Mouse (Mus musculus): ENCODE results near the gene Shank1.
A peak's percentile ranks its signal among the peaks of the same experiment; 100 is the strongest.

DNA sequence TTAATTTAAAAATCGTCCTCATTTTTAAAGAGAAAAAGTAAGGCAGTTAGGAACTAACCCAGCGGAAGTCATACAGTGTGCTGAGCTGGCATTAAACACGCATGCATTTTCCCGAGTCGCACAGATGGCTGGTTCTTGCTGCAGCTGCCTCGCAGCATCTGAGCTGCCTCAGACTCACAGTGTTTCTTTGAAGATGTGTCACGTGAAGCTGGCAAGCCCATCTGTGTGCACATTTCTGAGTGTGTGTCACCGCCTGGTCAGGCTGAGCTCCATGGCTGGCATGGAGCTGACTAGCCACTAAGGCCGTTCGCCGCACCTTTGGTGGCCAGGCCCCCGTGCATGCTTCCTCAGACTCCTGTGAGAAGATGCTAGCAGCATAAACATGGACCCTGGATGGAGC is 72.5 kb downstream of the Shank1 start:
- TF ChIP-seq MAX (IDR thresholded peaks at IDR 0.05; ENCODE audit: low read depth) = no peak
- peak; percentile 64 for TF ChIP-seq USF1 (IDR thresholded peaks at IDR 0.05; ENCODE audit: low read depth)
- TF ChIP-seq TCF12 (IDR thresholded peaks at IDR 0.05; ENCODE audit: insufficient read depth, poor library complexity, severe bottlenecking) = no peak
- no peak for TF ChIP-seq CEBPB (IDR thresholded peaks at IDR 0.05; ENCODE audit: insufficient read depth, poor library complexity, severe bottlenecking)
- no peak for TF ChIP-seq POLR2A (IDR thresholded peaks at IDR 0.05; ENCODE audit: insufficient read length, low read depth)
- no peak for TF ChIP-seq E2F4 (IDR thresholded peaks at IDR 0.05; ENCODE audit: insufficient read depth)
- TF ChIP-seq TCF3 (IDR thresholded peaks at IDR 0.05; ENCODE audit: insufficient read length, low read depth) = peak; percentile 14
- TF ChIP-seq POLR2AphosphoS2 (IDR thresholded peaks at IDR 0.05; ENCODE audit: insufficient read length, low read depth) = no peak
- TF ChIP-seq MYOG (IDR thresholded peaks at IDR 0.05; ENCODE audit: control insufficient read depth in 1 of 3, insufficient read depth in 1 of 3, insufficient read length in 2 of 3, low read depth in 2 of 3) = peak in 1 of 3 experiments; percentile 62
